Mouse (Mus musculus) embryo, embryonic 9.5 days (tissue): ENCODE results near the gene Fzd5.

ENCODE experiments used
- DNase-seq: peaks from one replicate; pipeline ENCODE4 v3.0.0-alpha.2; 2017; ENCODE audit errors: extremely low spot score

Fzd5 gene

DNA sequence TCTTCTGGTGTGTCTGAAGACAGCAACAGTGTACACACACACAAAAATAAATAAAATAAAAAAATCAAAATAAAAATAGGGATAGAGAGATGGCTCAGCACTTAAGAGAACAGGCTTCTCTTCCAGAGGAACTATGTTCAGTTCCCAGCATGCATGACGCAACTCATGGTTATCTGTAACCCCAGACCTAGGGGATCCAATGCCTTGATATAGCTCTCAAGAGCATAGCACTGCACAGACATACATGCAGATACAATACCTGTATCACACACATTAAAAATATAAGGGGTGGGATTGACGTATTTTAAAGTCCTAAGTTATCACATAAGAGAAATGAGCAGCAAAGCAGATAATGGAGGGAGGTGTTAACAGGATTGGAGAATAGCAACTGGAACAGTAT, 53.1 kb downstream of the Fzd5 start:
- DNase-seq = no peak

DNA sequence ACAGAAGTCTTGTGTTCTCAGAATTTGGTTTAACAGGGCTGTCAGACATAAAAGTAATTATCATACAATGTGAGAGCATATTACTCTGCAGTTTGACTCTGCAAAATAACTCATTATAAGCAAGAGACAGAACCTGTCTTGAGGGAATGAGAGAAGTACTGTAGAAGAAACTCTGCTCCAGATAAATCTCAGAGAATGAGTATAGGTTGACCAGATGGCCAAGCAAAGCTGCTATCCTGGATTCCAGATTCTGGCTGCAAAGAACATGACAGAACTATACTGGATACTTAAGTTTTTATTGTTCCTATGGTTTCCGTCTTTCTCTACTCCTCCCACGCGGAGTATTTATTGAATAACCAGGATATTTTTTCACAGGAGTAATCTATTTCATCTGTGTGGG, 54.5 kb downstream of the Fzd5 start:
- no peak for DNase-seq

DNA sequence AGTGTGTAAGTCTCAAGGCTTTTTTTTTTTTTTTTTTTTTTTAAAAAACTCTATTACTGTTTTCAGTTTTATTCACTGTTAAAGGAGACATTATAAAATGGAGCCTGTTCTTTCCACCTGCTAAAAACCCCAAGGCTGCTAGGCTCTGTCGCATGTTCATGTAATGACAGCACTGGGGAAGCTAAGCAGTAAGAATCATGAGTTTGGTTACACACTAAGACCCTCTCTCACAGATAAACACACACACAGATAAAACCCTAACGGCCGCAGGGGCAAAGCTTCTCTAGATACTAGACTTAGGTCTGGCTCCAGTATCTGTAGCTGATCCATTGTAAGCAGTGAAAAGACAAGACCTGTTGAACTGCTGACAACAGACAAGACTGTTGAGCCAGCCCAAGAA, 56.1 kb downstream of the Fzd5 start:
- no peak for DNase-seq
